Mouse (Mus musculus) v-Abl transformed pro-B cells (cell line): ENCODE measurements around the gene Olfr1367.
"Not testable (repeated sequence)": the region's sequence is repeated elsewhere in the genome, so short reads cannot be mapped to it uniquely, and the experiment has no call there.

ENCODE experiments used
- in situ Hi-C, 2 experiments: fragments of 400-800 bp; cut with MboI; formaldehyde crosslinking; loops; one replicate each; pipeline ENCODE4 v1.15.1; 2025; ENCODE audit not compliant: unreplicated experiment in 2 of 2

The Olfr1367 gene

GRCm38 (mm10) chr13:21395211-21395610 lies 48.5 kb downstream of the Olfr1367 start:
- in situ Hi-C loops: no loop called here

DNA sequence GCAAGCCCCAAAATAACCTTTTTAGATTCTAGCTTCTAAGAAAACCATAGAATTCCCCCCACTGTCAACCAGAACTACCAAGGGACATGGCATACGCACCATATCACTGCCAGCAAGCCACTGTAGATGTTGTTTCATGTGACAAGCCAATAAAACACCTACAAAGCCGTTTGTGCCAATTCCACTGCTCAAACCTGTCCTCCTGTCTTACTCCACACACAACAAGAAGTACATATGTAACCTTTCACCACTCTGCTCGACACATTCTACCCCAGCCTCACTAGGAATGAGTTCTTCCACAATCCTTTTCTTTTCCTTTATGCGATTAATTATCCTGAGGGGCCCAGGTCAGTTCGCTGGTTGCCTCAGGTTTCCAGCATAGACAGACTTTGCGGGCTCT lies 48.9 kb downstream of the Olfr1367 start:
- in situ Hi-C loops: no loop called here

DNA sequence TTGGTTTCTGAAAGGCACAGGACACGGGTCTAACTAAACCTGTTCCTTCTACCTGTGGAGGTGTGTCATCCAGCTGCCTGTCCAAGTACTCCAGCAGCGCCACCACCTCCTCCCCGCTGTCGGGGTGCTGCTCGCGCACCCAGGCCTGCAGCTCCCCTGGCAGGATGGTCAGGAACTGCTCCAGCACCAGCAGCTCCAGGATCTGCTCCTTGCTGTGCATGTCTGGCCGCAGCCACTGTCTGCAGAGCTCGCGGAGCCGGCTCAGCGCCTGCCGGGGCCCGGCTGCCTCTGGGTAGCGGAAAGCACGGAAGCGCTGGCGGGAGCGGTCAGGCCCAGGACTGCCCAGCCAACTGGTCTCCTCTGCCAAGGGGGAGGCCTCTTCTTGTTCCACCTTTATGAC lies 49.3 kb downstream of the Olfr1367 start:
- in situ Hi-C loops: not testable (repeated sequence)

- in situ Hi-C loops: no loop called here
Measured at GRCm38 (mm10) chr13:21397486-21397885, 50.8 kb downstream of the Olfr1367 start.
